Mouse (Mus musculus) limb, embryonic 15.5 days (tissue): ENCODE measurements at regions not wholly inside any gene's neighbourhood (a gene's known extent, or its start where the extent isn't known, plus 50 kb on each side); places are given as distances from the start of the nearest gene placed in this dataset.

ENCODE experiments used
- ATAC-seq: fragments of 200-750 bp; cut with Nextera tagmentation; 2 replicates; pipeline ENCODE4 v1.8.0; 2017; ENCODE audit warnings: low read depth, moderate TSS enrichment; ENCODE audit not compliant: insufficient number of reproducible peaks, low FRiP score, low TSS enrichment
- H3K27ac ChIP-seq: fragments of 300-500 bp; sonication (generic); 2 replicates; pipeline ENCODE4 v1.5.1; 2015; ENCODE audit warnings: moderate library complexity, mild to moderate bottlenecking, inconsistent platforms
- H3K27me3 ChIP-seq: fragments of 300-500 bp; sonication (generic); 2 replicates; pipeline ENCODE4 v1.6.1; 2015; ENCODE audit warnings: inconsistent platforms
- H3K36me3 ChIP-seq: fragments of 300-500 bp; sonication (generic); 2 replicates; pipeline ENCODE4 v1.6.1; 2015; ENCODE audit warnings: inconsistent platforms
- H3K4me1 ChIP-seq: fragments of 300-500 bp; sonication (generic); 2 replicates; pipeline ENCODE4 v1.6.1; 2015; ENCODE audit warnings: inconsistent platforms
- H3K4me2 ChIP-seq: fragments of 300-500 bp; sonication (generic); 2 replicates; pipeline ENCODE4 v1.6.1; 2015; ENCODE audit warnings: mild to moderate bottlenecking, inconsistent platforms
- H3K4me3 ChIP-seq: fragments of 300-500 bp; sonication (generic); 2 replicates; pipeline ENCODE4 v1.5.1; 2015; ENCODE audit warnings: mild to moderate bottlenecking, inconsistent platforms
- H3K9ac ChIP-seq: fragments of 300-500 bp; sonication (generic); 2 replicates; pipeline ENCODE4 v1.6.1; 2015; ENCODE audit warnings: inconsistent platforms
- H3K9me3 ChIP-seq: fragments of 300-500 bp; sonication (generic); 2 replicates; pipeline ENCODE4 v1.6.1; 2016; ENCODE audit warnings: inconsistent platforms
- WGBS: fragments of 180-500 bp; shearing (Covaris S2); methylation state at CpG from one replicate; pipeline ENCODE4 v1.1.7; 2015; 5-methylcytosine and 5-hydroxymethylcytosine counted together

GRCm38 (mm10) chr4:47598216-47598615, 123.8 kb downstream of the Sec61b start:
- Histone ChIP-seq H3K4me1 (peaks cover 8% of the 10 kb centered on the region; the same call in 1 of the 2 replicates), H3K4me2 (no peak overlapping the region), H3K27me3 (no peaks in the 10 kb centered on the region), H3K4me3 (no peak overlapping the region), H3K36me3 (no peaks in the 10 kb centered on the region), H3K9me3 (no peaks in the 10 kb centered on the region), H3K27ac (no peak overlapping the region), H3K9ac (no peak overlapping the region)
- ATAC-seq = no peak
- WGBS = 33% methylated on average over 2 of the region's 2 CpGs

GRCm38 (mm10) chr4:47601301-47602070, 127.0 kb downstream of the Sec61b start:
- Histone ChIP-seq H3K9me3 (no peaks in the 10 kb centered on the region), H3K36me3 (no peaks in the 10 kb centered on the region), H3K4me3 (no peak overlapping the region), H3K9ac (no peak overlapping the region), H3K4me2 (no peak overlapping the region), H3K27ac (no peak overlapping the region), H3K27me3 (no peaks in the 10 kb centered on the region), H3K4me1 (peaks cover 20% of the 10 kb centered on the region)
- ATAC-seq = no peak
- 69% methylated on average over 10 of the region's 10 CpGs for WGBS

GRCm38 (mm10) chr4:47603378-47603777, 128.9 kb downstream of the Sec61b start:
- H3K36me3 ChIP-seq = no peaks in the 10 kb centered on the region
- no peaks in the 10 kb centered on the region for H3K27me3 ChIP-seq
- H3K4me1 ChIP-seq = peaks cover 20% of the 10 kb centered on the region
- 40% methylated on average over 6 of the region's 6 CpGs for WGBS
- H3K4me3 ChIP-seq = peak overlapping the region; percentile 31
- no peak for ATAC-seq
- H3K4me2 ChIP-seq = peak overlapping the region; percentile 50
- H3K9me3 ChIP-seq = no peaks in the 10 kb centered on the region
- peak overlapping the region; percentile 82 for H3K27ac ChIP-seq
- 0 out of 2 replicates have a peak overlapping the region, but pooled peaks have one; percentile 17 for H3K9ac ChIP-seq

GRCm38 (mm10) chr4:47603847-47604397, 129.5 kb downstream of the Sec61b start:
- 17% methylated on average over 14 of the region's 14 CpGs for WGBS
- ATAC-seq = peak; percentile 88
- Histone ChIP-seq H3K9ac (0 out of 2 replicates have a peak overlapping the region, but pooled peaks have one; percentile 17), H3K4me2 (peak overlapping the region; percentile 50), H3K9me3 (no peaks in the 10 kb centered on the region), H3K27ac (peak overlapping the region; percentile 82), H3K27me3 (no peaks in the 10 kb centered on the region), H3K4me1 (peaks cover 24% of the 10 kb centered on the region), H3K4me3 (peak overlapping the region; percentile 31), H3K36me3 (no peaks in the 10 kb centered on the region)

GRCm38 (mm10) chr4:47605676-47606075, 131.2 kb downstream of the Sec61b start:
- Histone ChIP-seq H3K9ac (no peak overlapping the region), H3K36me3 (no peaks in the 10 kb centered on the region), H3K27ac (no peak overlapping the region), H3K4me2 (no peak overlapping the region), H3K27me3 (no peaks in the 10 kb centered on the region; the same call in 1 of the 2 replicates), H3K4me1 (peaks cover 25% of the 10 kb centered on the region), H3K4me3 (no peak overlapping the region), H3K9me3 (no peaks in the 10 kb centered on the region)
- 71% methylated on average over 4 of the region's 4 CpGs for WGBS
- no peak for ATAC-seq

GRCm38 (mm10) chr4:47608673-47609072, 134.2 kb downstream of the Sec61b start:
- no peak overlapping the region for H3K27ac ChIP-seq
- no peaks in the 10 kb centered on the region for H3K36me3 ChIP-seq
- ATAC-seq = no peak
- H3K4me2 ChIP-seq = no peak overlapping the region
- no peaks in the 10 kb centered on the region for H3K9me3 ChIP-seq
- no peaks in the 10 kb centered on the region; the same call in 1 of the 2 replicates for H3K27me3 ChIP-seq
- 61% methylated on average over 5 of the region's 5 CpGs for WGBS
- H3K4me1 ChIP-seq = peaks cover 20% of the 10 kb centered on the region
- no peak overlapping the region for H3K4me3 ChIP-seq
- H3K9ac ChIP-seq = no peak overlapping the region

- no peaks in the 10 kb centered on the region; the same call in 1 of the 2 replicates for H3K27me3 ChIP-seq
- no peak overlapping the region for H3K27ac ChIP-seq
- no peak overlapping the region for H3K4me2 ChIP-seq
- H3K36me3 ChIP-seq = no peaks in the 10 kb centered on the region
- no peaks in the 10 kb centered on the region for H3K9me3 ChIP-seq
- ATAC-seq = no peak
- peaks cover 12% of the 10 kb centered on the region for H3K4me1 ChIP-seq
- WGBS = 21% methylated on average over 5 of the region's 5 CpGs
- H3K4me3 ChIP-seq = no peak overlapping the region
- H3K9ac ChIP-seq = no peak overlapping the region
These were observed 136.5 kb downstream of the Sec61b start for GRCm38 (mm10) chr4:47610913-47611312.

- no peak overlapping the region for H3K4me2 ChIP-seq
- no peak overlapping the region for H3K9ac ChIP-seq
- no peaks in the 10 kb centered on the region for H3K27me3 ChIP-seq
- H3K9me3 ChIP-seq = no peaks in the 10 kb centered on the region
- no peak overlapping the region for H3K4me3 ChIP-seq
- 74% methylated on average over 3 of the region's 3 CpGs for whole genome bisulfite sequencing
- no peak overlapping the region for H3K27ac ChIP-seq
- no peak for ATAC-seq
- H3K36me3 ChIP-seq = no peaks in the 10 kb centered on the region
- no peaks in the 10 kb centered on the region for H3K4me1 ChIP-seq
These were observed 142.1 kb downstream of the Sec61b start for GRCm38 (mm10) chr4:47616525-47616924.

GRCm38 (mm10) chr4:47620700-47621099, 146.2 kb downstream of the Sec61b start:
- H3K27me3 ChIP-seq = no peaks in the 10 kb centered on the region
- no peak overlapping the region for H3K4me3 ChIP-seq
- no peak overlapping the region for H3K4me2 ChIP-seq
- no peak overlapping the region for H3K27ac ChIP-seq
- H3K9ac ChIP-seq = no peak overlapping the region
- no peaks in the 10 kb centered on the region for H3K9me3 ChIP-seq
- peaks cover 4% of the 10 kb centered on the region; the same call in 1 of the 2 replicates for H3K4me1 ChIP-seq
- no peaks in the 10 kb centered on the region for H3K36me3 ChIP-seq
- no peak for ATAC-seq
- 81% methylated on average over 3 of the region's 3 CpGs for WGBS

GRCm38 (mm10) chr4:47622851-47623743, 148.6 kb downstream of the Sec61b start:
- Histone ChIP-seq H3K27ac (no peak overlapping the region), H3K4me1 (peaks cover 4% of the 10 kb centered on the region; the same call in 1 of the 2 replicates), H3K4me2 (no peak overlapping the region), H3K9me3 (no peaks in the 10 kb centered on the region), H3K27me3 (no peaks in the 10 kb centered on the region), H3K9ac (no peak overlapping the region), H3K36me3 (no peaks in the 10 kb centered on the region), H3K4me3 (no peak overlapping the region)
- ATAC-seq = no peak
- 77% methylated on average over 13 of the region's 13 CpGs for WGBS

- no peaks in the 10 kb centered on the region for H3K27me3 ChIP-seq
- no peak overlapping the region for H3K4me2 ChIP-seq
- no peak overlapping the region for H3K9ac ChIP-seq
- no peak overlapping the region for H3K4me3 ChIP-seq
- no peaks in the 10 kb centered on the region for H3K36me3 ChIP-seq
- 76% methylated on average over 8 of the region's 8 CpGs for WGBS
- no peak for ATAC-seq
- H3K4me1 ChIP-seq = no peaks in the 10 kb centered on the region
- no peaks in the 10 kb centered on the region for H3K9me3 ChIP-seq
- H3K27ac ChIP-seq = no peak overlapping the region
These were observed 155.5 kb downstream of the Sec61b start for GRCm38 (mm10) chr4:47630006-47630405.
